Mouse (Mus musculus) forebrain, postnatal 0 days (tissue): ENCODE data around the gene Cga. TPM values are rescaled to one million over a fixed set of nuclear protein-coding genes. Genes with fewer than 3 reads are reported as not detected.
A peak's percentile ranks its signal among the peaks of the same experiment; 100 is the strongest.
"Not testable (repeated sequence)": the region's sequence is repeated elsewhere in the genome, so short reads cannot be mapped to it uniquely, and the experiment has no call there.

ENCODE experiments used
- ATAC-seq: fragments of 200-750 bp; cut with Nextera tagmentation; 2 replicates; pipeline ENCODE4 v1.8.0; 2017; ENCODE audit warnings: mild to moderate bottlenecking, moderate library complexity
- DNase-seq: peaks from one replicate; pipeline ENCODE4 v3.0.0-alpha.2; 2015
- H3K27ac ChIP-seq: fragments of 300-500 bp; sonication (generic); 2 replicates; pipeline ENCODE4 v1.5.1; 2014; ENCODE audit warnings: low read depth, mild to moderate bottlenecking, antibody characterized with exemption, low read length, moderate library complexity, mixed read lengths
- H3K27me3 ChIP-seq: fragments of 300-500 bp; sonication (generic); 2 replicates; pipeline ENCODE4 v1.6.1; 2014; ENCODE audit warnings: mild to moderate bottlenecking, low read length, mixed read lengths; ENCODE audit not compliant: insufficient read depth
- H3K36me3 ChIP-seq: fragments of 300-500 bp; sonication (generic); 2 replicates; pipeline ENCODE4 v1.6.1; 2014; ENCODE audit warnings: mild to moderate bottlenecking, moderate library complexity; ENCODE audit not compliant: insufficient read depth
- H3K4me1 ChIP-seq: fragments of 300-500 bp; sonication (generic); 2 replicates; pipeline ENCODE4 v1.6.1; 2014; ENCODE audit warnings: antibody characterized with exemption; ENCODE audit not compliant: insufficient read depth
- H3K4me2 ChIP-seq: fragments of 300-500 bp; sonication (generic); 2 replicates; pipeline ENCODE4 v1.6.1; 2014; ENCODE audit warnings: low read depth, mild to moderate bottlenecking, moderate library complexity
- H3K4me3 ChIP-seq: fragments of 300-500 bp; sonication (generic); 2 replicates; pipeline ENCODE4 v1.5.1; 2014; ENCODE audit warnings: low read depth, low read length, mixed read lengths
- H3K9ac ChIP-seq: fragments of 300-500 bp; sonication (generic); 2 replicates; pipeline ENCODE4 v1.6.1; 2014; ENCODE audit warnings: mild to moderate bottlenecking
- H3K9me3 ChIP-seq: fragments of 300-500 bp; sonication (generic); 2 replicates; pipeline ENCODE4 v1.6.1; 2016; ENCODE audit warnings: low read length
- CTCF ChIP-seq: sonication (generic); IDR thresholded peaks from 2 replicates; pipeline ENCODE4 v1.5.1; 2016; ENCODE audit warnings: antibody characterized with exemption, control low read depth, low read depth
- WGBS: fragments of 180-500 bp; shearing (Covaris S2); extraction: QIAGEN DNeasy Blood & Tissue Kit; methylation state at CpG from one replicate; pipeline ENCODE4 v1.1.7; 2014; 5-methylcytosine and 5-hydroxymethylcytosine counted together
- polyA plus RNA-seq: library from polyadenylated mRNA; unstranded; fragments of >200 nt; fragmentation: Nextera tagmentation; extraction: Ambion mirVana; gene quantifications from 2 replicates; pipeline ENCODE4 v1.2.1, GENCODE M21; 2015
- total RNA-seq: library from RNA; depleted of rRNA; stranded (reverse); fragments of >200 nt; gene quantifications from 2 replicates; pipeline ENCODE4 v1.2.3, GENCODE M21; 2014; rRNA removed

The Cga gene
- total and polyA plus RNA-seq, 2 experiments from 2014 or later: not detected

DNA sequence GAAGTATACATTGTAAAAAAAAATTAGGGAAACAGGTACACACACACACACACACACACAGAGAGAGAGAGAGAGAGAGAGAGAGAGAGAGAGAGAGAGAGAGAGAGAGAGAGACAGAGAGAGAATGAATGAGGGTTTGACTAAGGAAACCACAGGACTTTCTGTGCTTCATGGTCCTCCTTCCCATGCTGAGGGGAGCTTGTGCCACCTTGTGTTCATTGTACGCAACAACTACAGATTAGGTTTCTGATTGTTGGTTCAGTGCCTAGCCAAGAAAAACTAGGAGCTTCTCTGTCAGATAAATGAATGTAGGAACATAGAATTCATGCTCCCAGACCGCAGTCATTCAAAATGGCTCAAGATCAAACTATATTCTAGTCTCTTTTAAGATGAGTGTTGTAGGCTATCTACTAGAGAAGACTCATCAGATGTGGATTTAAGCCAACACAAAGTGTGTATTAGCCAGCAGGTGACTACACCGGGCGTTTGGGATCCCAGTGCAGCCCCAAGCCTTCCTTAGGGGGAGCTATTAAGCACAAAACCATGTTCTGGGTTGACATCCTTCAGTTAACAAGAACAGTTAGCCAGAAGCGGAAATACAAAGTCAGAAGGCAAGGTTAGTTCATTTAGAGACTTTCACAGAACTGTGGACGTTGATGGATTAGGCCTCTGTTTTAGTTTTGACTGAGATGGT, 28.7 kb downstream of the Cga start:
- Histone ChIP-seq H3K4me1 (no peaks in the 10 kb centered on the region), H3K4me3 (no peak overlapping the region), H3K36me3 (no peaks in the 10 kb centered on the region), H3K27me3 (no peaks in the 10 kb centered on the region), H3K9ac (no peak overlapping the region), H3K4me2 (no peak overlapping the region), H3K9me3 (no peaks in the 10 kb centered on the region), H3K27ac (no peak overlapping the region)
- peak; percentile 92 for TF ChIP-seq CTCF
- DNase-seq (peak; percentile 82), ATAC-seq (peak; percentile 88; the same call in 1 of the 2 replicates)
- WGBS: 63% methylated on average over 6 of the region's 6 CpGs

- H3K4me3 ChIP-seq, H3K36me3 ChIP-seq, H3K9me3 ChIP-seq, ATAC-seq, H3K4me2 ChIP-seq, H3K9ac ChIP-seq, H3K4me1 ChIP-seq, DNase-seq, H3K27ac ChIP-seq, H3K27me3 ChIP-seq: not testable (repeated sequence)
- 86% methylated on average over 7 of the region's 7 CpGs for WGBS
These were observed 34.8 kb downstream of the Cga start for GRCm38 (mm10) chr4:34928386-34928785.

DNA sequence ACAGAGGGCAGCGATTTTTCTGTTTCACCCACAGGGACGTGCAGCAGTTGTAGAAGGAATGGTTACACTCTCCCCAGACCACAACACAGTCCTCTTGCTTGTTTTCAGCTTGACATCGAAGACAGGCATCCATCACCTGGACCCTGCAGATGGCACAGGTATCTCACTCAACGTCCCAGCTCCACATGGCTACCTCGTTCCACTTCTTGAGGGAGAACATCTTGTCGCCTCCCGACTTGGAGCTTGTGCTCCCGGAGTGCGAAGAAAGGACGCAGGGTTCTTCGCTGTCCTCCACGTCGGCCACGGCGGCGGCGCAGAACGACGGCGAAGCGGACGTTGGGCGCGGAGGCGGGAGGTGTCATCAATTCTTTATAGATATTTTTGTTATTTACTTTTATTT, 47.5 kb downstream of the Cga start:
- H3K4me1 ChIP-seq: no peaks in the 10 kb centered on the region
- ATAC-seq (no peak), DNase-seq (no peak)
- H3K9ac ChIP-seq: no peak overlapping the region
- H3K9me3 ChIP-seq: no peaks in the 10 kb centered on the region
- H3K27me3 ChIP-seq: no peaks in the 10 kb centered on the region
- no peak overlapping the region for H3K4me3 ChIP-seq
- H3K4me2 ChIP-seq: no peak overlapping the region
- TF ChIP-seq CTCF: no peak
- WGBS: 94% methylated on average over 25 of the region's 25 CpGs
- H3K36me3 ChIP-seq: no peaks in the 10 kb centered on the region
- no peak overlapping the region for H3K27ac ChIP-seq

DNA sequence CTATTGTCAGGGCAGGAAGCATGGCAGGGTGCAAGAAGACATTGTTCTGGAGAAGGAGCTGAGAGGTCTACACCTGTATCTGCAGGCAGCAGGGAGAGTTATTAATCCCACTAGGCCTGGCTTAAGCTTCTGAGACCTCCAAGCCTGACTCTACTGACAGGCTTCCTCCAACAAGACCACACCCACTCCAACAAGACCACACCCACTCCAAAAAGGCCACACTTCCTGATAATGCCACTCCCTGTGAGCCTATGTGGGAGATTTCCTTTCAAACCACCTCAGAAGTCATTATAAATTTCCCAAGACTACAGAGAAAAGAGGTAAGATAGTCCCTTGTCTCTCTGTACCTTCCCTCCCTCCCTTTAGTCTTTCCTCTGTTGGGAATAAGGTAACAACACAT, 53.6 kb downstream of the Cga start:
- no peak for ATAC-seq
- TF ChIP-seq CTCF: no peak
- DNase-seq: no peak
- Histone ChIP-seq H3K4me2 (no peak overlapping the region), H3K36me3 (no peaks in the 10 kb centered on the region), H3K27me3 (no peaks in the 10 kb centered on the region), H3K9ac (no peak overlapping the region), H3K4me1 (no peaks in the 10 kb centered on the region), H3K27ac (no peak overlapping the region), H3K4me3 (no peak overlapping the region), H3K9me3 (no peaks in the 10 kb centered on the region)

- H3K9ac ChIP-seq: no peak overlapping the region
- no peak overlapping the region for H3K4me3 ChIP-seq
- no peak for TF ChIP-seq CTCF
- H3K36me3 ChIP-seq: no peaks in the 10 kb centered on the region
- no peaks in the 10 kb centered on the region for H3K27me3 ChIP-seq
- ATAC-seq: no peak
- no peak overlapping the region for H3K4me2 ChIP-seq
- DNase-seq: no peak
- H3K27ac ChIP-seq: no peak overlapping the region
- H3K4me1 ChIP-seq: no peaks in the 10 kb centered on the region
- no peaks in the 10 kb centered on the region for H3K9me3 ChIP-seq
- 86% methylated on average over 10 of the region's 10 CpGs for WGBS
These were observed 60.1 kb downstream of the Cga start for GRCm38 (mm10) chr4:34953716-34954115.

Other genes starting within 250 kb of the Cga start
- gene Slc35a1, start 206.3 kb upstream of the Cga start, total RNA-seq: 34.0 and 35.9 TPM in 2 replicates
- 16.0 and 37.9 TPM in 2 replicates for gene Slc35a1, start 206.3 kb upstream of the Cga start, polyA plus RNA-seq
- gene Cfap206, start 163.6 kb upstream of the Cga start, total RNA-seq: 5.7 and 6.2 TPM in 2 replicates
- gene Cfap206, start 163.6 kb upstream of the Cga start, polyA plus RNA-seq: 5.7 and 6.3 TPM in 2 replicates
- gene Gm136, start 137.5 kb upstream of the Cga start, total RNA-seq: not detected in 2 replicates
- 0.23 TPM in 1 of 2 replicates, not detected in the other for gene Gm136, start 137.5 kb upstream of the Cga start, polyA plus RNA-seq
- gene Smim8, start 115.4 kb upstream of the Cga start, total RNA-seq: 28.0 and 30.7 TPM in 2 replicates
- gene Smim8, start 115.4 kb upstream of the Cga start, polyA plus RNA-seq: 54.9 and 66.4 TPM in 2 replicates
- 37.2 and 46.3 TPM in 2 replicates for gene Zfp292, start 10.8 kb upstream of the Cga start, total RNA-seq
- gene Zfp292, start 10.8 kb upstream of the Cga start, polyA plus RNA-seq: 12.0 and 16.7 TPM in 2 replicates